Mouse (Mus musculus): ENCODE results near the gene Nek1. TPM values are rescaled to one million over a fixed set of nuclear protein-coding genes. Genes with fewer than 3 reads are reported as not detected.

The Nek1 gene
- polyA plus RNA-seq, 1 experiment = 2.9 TPM

DNA sequence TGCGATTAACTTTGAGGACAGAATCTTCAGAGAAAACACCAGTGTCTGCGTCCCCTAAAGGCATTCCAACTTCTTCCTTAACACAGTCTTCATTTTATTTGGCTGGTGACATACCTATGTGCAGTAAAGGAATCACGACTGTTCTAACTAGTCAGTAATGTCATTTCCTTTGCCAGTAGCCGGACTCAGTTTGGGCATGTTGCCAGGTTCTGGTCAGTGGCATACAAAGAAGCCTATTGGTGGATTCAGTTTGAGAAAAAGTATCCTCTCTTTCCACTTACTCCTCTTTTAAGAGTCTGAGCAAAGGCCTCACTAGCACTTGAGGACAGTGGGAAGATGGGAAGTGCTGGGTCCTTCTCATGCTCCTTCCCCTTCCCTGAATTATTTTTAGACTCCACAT, 21.2 kb upstream of the Nek1 start:
- WGBS = 48% methylated on average over 4 of the region's 4 CpGs
- TF ChIP-seq CTCF (IDR thresholded peaks at IDR 0.05; ENCODE audit: extremely low read depth, insufficient read length, insufficient replicate concordance, low read depth, low read length) = no peak
- no peak for TF ChIP-seq POLR2A (IDR thresholded peaks at IDR 0.05; ENCODE audit: low read depth, low read length)
- Histone ChIP-seq H3K36me3 (ENCODE audit: control insufficient read depth, insufficient read depth, low read length) (no peaks in the 10 kb centered on the region), H3K4me3 (ENCODE audit: low read depth, low read length) (no peak overlapping the region), H3K4me1 (ENCODE audit: control insufficient read depth, insufficient read depth, insufficient read length, low read length) (peaks cover 4% of the 10 kb centered on the region; the same call in 1 of the 2 replicates), H3K27ac (ENCODE audit: insufficient read depth, low read depth, low read length) (no peak overlapping the region), H3K27me3 (ENCODE audit: control insufficient read depth, insufficient read depth, low read length) (no peaks in the 10 kb centered on the region)

GRCm38 (mm10) chr8:60973448-60973847, 19.5 kb upstream of the Nek1 start:
- H3K27me3 ChIP-seq (ENCODE audit: control insufficient read depth, insufficient read depth, low read length) = no peaks in the 10 kb centered on the region
- no peak overlapping the region for H3K27ac ChIP-seq (ENCODE audit: insufficient read depth, low read depth, low read length)
- H3K4me1 ChIP-seq (ENCODE audit: control insufficient read depth, insufficient read depth, insufficient read length, low read length) = peaks cover 4% of the 10 kb centered on the region; the same call in 1 of the 2 replicates
- TF ChIP-seq POLR2A (IDR thresholded peaks at IDR 0.05; ENCODE audit: low read depth, low read length) = no peak
- no peak for TF ChIP-seq CTCF (IDR thresholded peaks at IDR 0.05; ENCODE audit: extremely low read depth, insufficient read length, insufficient replicate concordance, low read depth, low read length)
- 56% methylated on average over 2 of the region's 2 CpGs for WGBS
- no peaks in the 10 kb centered on the region for H3K36me3 ChIP-seq (ENCODE audit: control insufficient read depth, insufficient read depth, low read length)
- H3K4me3 ChIP-seq (ENCODE audit: low read depth, low read length) = no peak overlapping the region

DNA sequence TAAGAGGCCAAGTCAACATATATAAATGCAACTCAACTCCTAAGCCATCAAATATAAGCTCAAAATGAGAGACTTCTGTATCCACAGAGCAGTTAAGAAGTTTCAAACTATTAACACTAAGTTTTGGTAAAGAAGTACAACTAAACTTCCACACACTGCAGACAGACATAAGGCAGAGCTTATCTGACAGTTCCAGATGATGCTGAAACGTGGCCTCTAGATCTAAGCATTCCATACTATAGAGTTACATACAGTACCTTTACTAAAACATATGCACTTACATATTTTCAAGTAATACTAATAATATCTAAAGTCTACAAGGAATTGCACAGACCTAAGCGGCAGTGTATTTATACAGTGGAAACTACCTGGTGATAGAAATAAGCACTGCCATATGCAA, 18.2 kb upstream of the Nek1 start:
- H3K4me1 ChIP-seq (ENCODE audit: control insufficient read depth, insufficient read depth, insufficient read length, low read length) = 0 out of 2 replicates have a peak, but pooled peaks cover 2% of the 10 kb centered on the region
- no peak overlapping the region for H3K27ac ChIP-seq (ENCODE audit: insufficient read depth, low read depth, low read length)
- no peaks in the 10 kb centered on the region for H3K36me3 ChIP-seq (ENCODE audit: control insufficient read depth, insufficient read depth, low read length)
- TF ChIP-seq POLR2A (IDR thresholded peaks at IDR 0.05; ENCODE audit: low read depth, low read length) (no peak), CTCF (IDR thresholded peaks at IDR 0.05; ENCODE audit: extremely low read depth, insufficient read length, insufficient replicate concordance, low read depth, low read length) (no peak)
- no peak overlapping the region for H3K4me3 ChIP-seq (ENCODE audit: low read depth, low read length)
- no peaks in the 10 kb centered on the region for H3K27me3 ChIP-seq (ENCODE audit: control insufficient read depth, insufficient read depth, low read length)
- WGBS = 77% methylated on average over 2 of the region's 2 CpGs

DNA sequence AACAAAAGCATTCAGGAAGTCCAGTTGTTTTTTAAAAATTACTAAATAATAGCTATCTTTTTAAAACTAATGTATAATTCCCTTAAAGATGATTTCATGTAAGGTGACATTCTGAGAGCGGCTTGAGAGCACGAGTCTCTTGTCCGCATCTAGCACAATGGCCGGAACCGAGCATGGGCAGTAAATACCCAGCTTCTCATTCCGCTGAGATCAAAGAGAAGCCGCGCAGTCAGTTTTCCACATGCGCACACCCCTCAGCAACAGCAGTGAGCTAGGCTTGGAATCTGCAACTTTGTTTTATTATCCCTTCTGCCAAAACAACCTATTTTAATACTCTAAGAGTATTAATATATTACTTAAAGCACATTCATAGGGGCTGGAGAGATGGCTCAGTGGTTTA, 16.2 kb upstream of the Nek1 start:
- peaks cover 2% of the 10 kb centered on the region; the same call in 1 of the 2 replicates for H3K4me1 ChIP-seq (ENCODE audit: control insufficient read depth, insufficient read depth, insufficient read length, low read length)
- WGBS = 88% methylated on average over 9 of the region's 9 CpGs
- no peak overlapping the region for H3K4me3 ChIP-seq (ENCODE audit: low read depth, low read length)
- TF ChIP-seq CTCF (IDR thresholded peaks at IDR 0.05; ENCODE audit: extremely low read depth, insufficient read length, insufficient replicate concordance, low read depth, low read length) = no peak
- no peak for TF ChIP-seq POLR2A (IDR thresholded peaks at IDR 0.05; ENCODE audit: low read depth, low read length)
- H3K27me3 ChIP-seq (ENCODE audit: control insufficient read depth, insufficient read depth, low read length) = no peaks in the 10 kb centered on the region
- no peaks in the 10 kb centered on the region for H3K36me3 ChIP-seq (ENCODE audit: control insufficient read depth, insufficient read depth, low read length)
- H3K27ac ChIP-seq (ENCODE audit: insufficient read depth, low read depth, low read length) = no peak overlapping the region

DNA sequence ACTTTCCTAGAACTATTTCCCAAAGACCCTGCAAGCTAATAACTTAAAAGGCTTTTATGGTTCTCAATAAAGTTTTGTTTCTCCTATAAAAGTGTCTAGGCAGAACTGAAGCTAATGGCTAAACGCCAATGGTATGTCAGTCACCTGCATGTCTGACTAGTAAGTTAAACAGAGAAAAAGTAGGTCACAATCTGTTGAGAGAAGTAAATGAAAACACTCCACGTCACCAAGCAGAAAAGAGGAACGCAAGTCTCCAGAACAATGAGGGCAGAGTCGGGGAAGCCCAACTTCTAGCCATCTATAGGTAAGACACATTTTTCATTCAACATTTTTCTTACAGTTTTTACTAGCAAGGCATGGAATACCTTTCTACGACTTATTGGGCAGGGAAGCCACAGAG, 14.5 kb upstream of the Nek1 start:
- no peak overlapping the region for H3K4me3 ChIP-seq (ENCODE audit: low read depth, low read length)
- H3K36me3 ChIP-seq (ENCODE audit: control insufficient read depth, insufficient read depth, low read length) = no peaks in the 10 kb centered on the region
- 46% methylated on average over 5 of the region's 5 CpGs for WGBS
- no peak for TF ChIP-seq CTCF (IDR thresholded peaks at IDR 0.05; ENCODE audit: extremely low read depth, insufficient read length, insufficient replicate concordance, low read depth, low read length)
- H3K4me1 ChIP-seq (ENCODE audit: control insufficient read depth, insufficient read depth, insufficient read length, low read length) = peaks cover 2% of the 10 kb centered on the region; the same call in 1 of the 2 replicates
- H3K27ac ChIP-seq (ENCODE audit: insufficient read depth, low read depth, low read length) = no peak overlapping the region
- H3K27me3 ChIP-seq (ENCODE audit: control insufficient read depth, insufficient read depth, low read length) = no peaks in the 10 kb centered on the region

- 18% methylated on average over 1 of the region's 1 CpGs for WGBS
- TF ChIP-seq CTCF (IDR thresholded peaks at IDR 0.05; ENCODE audit: extremely low read depth, insufficient read length, insufficient replicate concordance, low read depth, low read length) (no peak), POLR2A (IDR thresholded peaks at IDR 0.05; ENCODE audit: low read depth, low read length) (no peak)
- no peaks in the 10 kb centered on the region for H3K27me3 ChIP-seq (ENCODE audit: control insufficient read depth, insufficient read depth, low read length)
Observed at GRCm38 (mm10) chr8:60981388-60981787, 11.6 kb upstream of the Nek1 start.

DNA sequence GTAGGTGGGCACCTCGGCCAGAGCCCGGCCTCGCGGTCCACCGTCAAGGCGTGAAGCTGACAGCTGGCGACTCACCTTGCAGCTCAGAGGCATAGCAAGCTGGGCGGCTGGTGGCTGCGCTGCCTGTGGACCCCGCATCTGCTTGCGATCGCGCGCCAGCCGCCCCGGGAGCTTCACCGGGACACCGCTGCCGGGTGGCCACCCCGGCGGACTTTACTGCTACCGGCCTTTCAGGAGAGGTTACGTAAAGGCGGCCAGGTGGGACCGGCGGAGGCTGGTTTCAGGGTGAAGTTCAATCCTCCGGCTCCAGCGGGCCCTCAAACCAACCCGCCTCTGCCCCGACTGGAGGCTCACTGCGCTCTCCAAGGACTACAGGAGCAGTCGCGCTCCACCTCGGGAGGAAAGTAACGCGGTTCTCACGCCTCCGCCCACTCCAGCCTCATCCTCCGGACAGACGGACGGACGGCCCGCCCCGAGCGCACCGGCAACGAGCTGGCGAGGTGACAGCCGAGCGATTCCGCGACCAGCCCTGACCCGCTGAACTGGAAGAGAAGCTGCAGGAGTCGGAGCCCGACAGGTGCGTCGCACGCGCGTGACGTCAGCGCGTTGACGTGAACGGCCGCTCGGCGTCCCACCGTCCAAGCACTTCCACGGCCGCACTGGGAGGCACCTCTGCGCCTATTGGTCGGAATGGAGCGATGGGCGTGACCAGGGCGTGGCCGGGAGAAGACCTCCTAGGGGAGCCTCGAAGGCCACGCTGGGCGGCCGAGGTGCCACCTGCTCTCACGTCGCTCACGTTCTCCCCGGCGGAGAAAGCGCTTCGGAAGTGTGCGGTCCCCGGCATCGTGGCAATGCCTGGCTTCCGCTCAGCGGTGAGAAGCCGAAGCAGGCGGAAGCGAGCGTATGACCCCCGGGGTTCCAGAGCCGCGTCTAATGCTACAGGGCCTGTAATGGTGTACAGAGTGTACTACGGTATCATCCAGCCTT, 10.0 kb upstream of the Nek1 start, which contains the start of gene Clcn3:
Clcn3 (minus strand) TSS at position 600 of the 987 bp plus-strand sequence.
- TF ChIP-seq POLR2A (IDR thresholded peaks at IDR 0.05; ENCODE audit: low read depth, low read length) (peak; percentile 85), CTCF (IDR thresholded peaks at IDR 0.05; ENCODE audit: extremely low read depth, insufficient read length, insufficient replicate concordance, low read depth, low read length) (no peak)
- Histone ChIP-seq H3K27ac (ENCODE audit: insufficient read depth, low read depth, low read length) (peak within 1 kb of the TSS; percentile 92), H3K36me3 (ENCODE audit: control insufficient read depth, insufficient read depth, low read length) (no peaks in the 10 kb centered on the region), H3K4me1 (ENCODE audit: control insufficient read depth, insufficient read depth, insufficient read length, low read length) (peaks cover 2% of the 10 kb centered on the region; the same call in 1 of the 2 replicates), H3K27me3 (ENCODE audit: control insufficient read depth, insufficient read depth, low read length) (no peaks in the 10 kb centered on the region), H3K4me3 (ENCODE audit: low read depth, low read length) (peak within 1 kb of the TSS; percentile 80)
- WGBS = under 1% methylated on average over 101 of the region's 101 CpGs

More at GRCm38 (mm10) chr8:60981388-60981787, 11.6 kb upstream of the Nek1 start:
- Histone ChIP-seq H3K27ac (ENCODE audit: insufficient read depth, low read depth, low read length) (no peak overlapping the region), H3K4me1 (ENCODE audit: control insufficient read depth, insufficient read depth, insufficient read length, low read length) (peaks cover 2% of the 10 kb centered on the region; the same call in 1 of the 2 replicates), H3K36me3 (ENCODE audit: control insufficient read depth, insufficient read depth, low read length) (no peaks in the 10 kb centered on the region), H3K4me3 (ENCODE audit: low read depth, low read length) (no peak overlapping the region)
